Mouse (Mus musculus): Measurements from ENCODE around the gene Gpcpd1. TPM values are rescaled to one million over a fixed set of nuclear protein-coding genes. Genes with fewer than 3 reads are reported as not detected.
"Not testable (repeated sequence)": the region's sequence is repeated elsewhere in the genome, so short reads cannot be mapped to it uniquely, and the experiment has no call there.

Gene Gpcpd1
- polyA plus RNA-seq, 1 experiment from 2014 or later = 25.8 TPM

DNA sequence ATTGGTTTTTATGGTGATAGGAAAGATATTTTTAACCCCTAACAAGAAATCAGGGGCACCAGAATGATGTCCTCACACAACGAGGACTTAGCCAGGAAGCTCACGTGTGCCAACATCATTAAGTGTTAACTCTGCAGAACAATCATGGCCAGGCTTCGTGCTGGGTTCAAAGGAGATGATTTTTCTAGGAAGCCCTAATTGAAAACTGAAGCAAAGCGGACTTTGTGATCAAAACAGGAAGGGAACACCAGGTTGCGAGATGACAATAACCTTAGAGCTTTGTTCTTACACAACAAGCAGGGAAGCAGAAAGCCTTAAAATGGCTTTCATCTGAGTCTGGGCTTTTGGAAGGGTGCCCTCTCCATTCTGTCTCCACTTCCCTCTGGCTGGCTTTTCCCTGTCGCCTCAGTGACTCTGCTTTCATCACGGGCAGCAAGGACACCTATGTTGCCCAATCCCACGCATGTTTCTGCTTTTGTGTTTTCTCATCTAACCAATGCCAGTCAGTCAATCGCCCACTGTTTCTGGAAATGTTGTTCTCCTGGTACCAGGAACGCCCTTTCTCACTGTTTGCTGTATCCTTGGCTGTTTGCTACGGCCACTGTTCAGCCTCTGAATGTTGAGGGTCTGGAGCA lies 8.2 kb upstream of the Gpcpd1 start:
- no peak overlapping the region for H3K9ac ChIP-seq (ENCODE audit: low read length)
- H3K4me2 ChIP-seq (ENCODE audit: low read depth, severe bottlenecking) = no peak overlapping the region
- no peak overlapping the region for H3K27ac ChIP-seq (replicated peaks; ENCODE audit: low read depth, low read length)
- 69% methylated on average over 11 of the region's 11 CpGs for WGBS
- no peaks in the 10 kb centered on the region for H3K36me3 ChIP-seq (ENCODE audit: control insufficient read depth, insufficient read depth, low read length)
- no peak overlapping the region for H3K4me3 ChIP-seq (ENCODE audit: low read depth, low read length)
- H3K4me1 ChIP-seq (ENCODE audit: control insufficient read depth, insufficient read depth, low read length) = no peaks in the 10 kb centered on the region
- DNase-seq (ENCODE audit: low spot score) (no peak), ATAC-seq (ENCODE audit: insufficient number of reproducible peaks, low FRiP score, low TSS enrichment, low read depth) (no peak)
- no peaks in the 10 kb centered on the region for H3K9me3 ChIP-seq (ENCODE audit: control insufficient read depth, low read length)
- H3K27me3 ChIP-seq (ENCODE audit: control insufficient read depth, insufficient read depth, low read length) = no peaks in the 10 kb centered on the region

DNA sequence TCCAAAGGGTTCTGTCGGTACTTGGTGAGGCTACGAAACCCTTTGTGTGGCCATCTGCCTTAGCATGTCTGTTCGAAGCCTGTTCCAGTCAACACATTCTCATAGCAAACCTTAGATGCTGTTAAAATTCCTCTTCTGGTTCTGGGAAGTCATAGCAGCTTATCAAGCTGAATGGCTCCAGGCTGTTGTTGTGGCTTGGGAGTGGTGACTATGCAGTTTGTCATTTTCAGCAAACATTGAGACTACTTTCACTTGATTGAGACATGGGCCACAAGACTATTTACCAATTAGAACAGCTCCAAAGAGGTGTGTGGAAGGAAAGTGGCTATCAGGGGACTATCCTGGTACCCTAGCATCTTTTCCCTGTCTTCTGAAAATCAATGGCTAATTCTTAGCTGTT lies 4.6 kb upstream of the Gpcpd1 start:
- Histone ChIP-seq H3K4me2 (ENCODE audit: low read depth, severe bottlenecking) (no peak overlapping the region), H3K4me3 (ENCODE audit: low read depth, low read length) (no peak overlapping the region), H3K9ac (ENCODE audit: low read length) (no peak overlapping the region), H3K4me1 (ENCODE audit: control insufficient read depth, insufficient read depth, low read length) (no peaks in the 10 kb centered on the region), H3K9me3 (ENCODE audit: control insufficient read depth, low read length) (no peaks in the 10 kb centered on the region), H3K27ac (replicated peaks; ENCODE audit: low read depth, low read length) (no peak overlapping the region), H3K27me3 (ENCODE audit: control insufficient read depth, insufficient read depth, low read length) (no peaks in the 10 kb centered on the region), H3K36me3 (ENCODE audit: control insufficient read depth, insufficient read depth, low read length) (no peaks in the 10 kb centered on the region)
- DNase-seq (ENCODE audit: low spot score) (no peak), ATAC-seq (ENCODE audit: insufficient number of reproducible peaks, low FRiP score, low TSS enrichment, low read depth) (no peak)
- WGBS = 89% methylated on average over 3 of the region's 3 CpGs

DNA sequence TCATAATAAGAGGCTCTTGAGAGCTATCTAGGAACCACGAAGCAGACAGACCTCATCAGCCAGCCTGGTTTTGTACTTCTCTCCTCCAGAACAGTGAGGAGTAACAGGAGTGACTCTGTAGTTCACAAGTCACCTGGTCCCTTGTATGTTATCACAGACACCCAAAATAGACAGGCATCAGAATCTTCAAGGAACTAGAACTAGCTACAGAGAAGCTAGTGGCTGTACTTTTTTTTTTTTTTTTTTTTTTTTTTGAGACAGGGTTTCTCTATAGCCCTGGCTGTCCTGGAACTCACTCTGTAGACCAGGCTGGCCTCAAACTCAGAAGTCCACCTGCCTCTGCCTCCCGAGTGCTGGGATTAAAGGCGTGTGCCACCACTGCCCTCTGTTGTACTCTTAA lies 4.0 kb upstream of the Gpcpd1 start:
- H3K4me2 ChIP-seq (ENCODE audit: low read depth, severe bottlenecking); H3K4me3 ChIP-seq (ENCODE audit: low read depth, low read length); H3K9ac ChIP-seq (ENCODE audit: low read length); H3K4me1 ChIP-seq (ENCODE audit: control insufficient read depth, insufficient read depth, low read length); H3K27ac ChIP-seq (replicated peaks; ENCODE audit: low read depth, low read length); H3K27me3 ChIP-seq (ENCODE audit: control insufficient read depth, insufficient read depth, low read length); DNase-seq (ENCODE audit: low spot score); H3K36me3 ChIP-seq (ENCODE audit: control insufficient read depth, insufficient read depth, low read length); H3K9me3 ChIP-seq (ENCODE audit: control insufficient read depth, low read length); ATAC-seq (ENCODE audit: insufficient number of reproducible peaks, low FRiP score, low TSS enrichment, low read depth): not testable (repeated sequence)
- whole genome bisulfite sequencing = 86% methylated on average over 3 of the region's 3 CpGs

DNA sequence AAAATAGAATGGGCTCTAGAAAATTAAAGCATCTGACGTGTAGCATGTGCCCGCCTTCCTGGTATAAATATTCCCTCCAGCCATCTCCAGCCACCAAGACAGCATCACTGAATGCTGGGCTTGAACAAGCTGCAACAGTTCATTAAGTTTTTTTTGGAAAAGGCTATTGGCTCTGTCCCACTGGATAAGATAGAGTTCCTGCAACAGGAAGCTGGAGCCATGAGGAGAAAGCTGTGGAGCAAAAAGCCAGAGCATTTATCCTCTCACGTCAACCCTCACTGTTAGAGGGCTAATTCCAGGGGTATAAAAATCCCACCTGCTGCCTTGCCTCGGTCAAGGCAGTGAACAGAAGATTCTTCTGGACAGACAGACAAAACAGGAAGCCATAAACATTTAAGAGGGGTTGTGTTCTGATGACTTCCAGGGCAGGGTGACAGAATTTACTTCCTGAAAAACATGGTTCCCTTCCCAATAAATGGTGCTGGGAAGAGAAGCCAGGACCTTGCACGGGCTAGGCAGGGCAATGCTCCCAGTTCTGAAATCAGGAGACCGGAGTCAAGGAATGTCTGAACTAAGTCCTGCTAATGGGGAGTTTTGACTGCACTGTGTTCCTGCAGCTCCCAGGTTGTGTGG lies 2.5 kb upstream of the Gpcpd1 start:
- no peak for DNase-seq (ENCODE audit: low spot score)
- H3K36me3 ChIP-seq (ENCODE audit: control insufficient read depth, insufficient read depth, low read length) = no peaks in the 10 kb centered on the region
- H3K4me3 ChIP-seq (ENCODE audit: low read depth, low read length) = no peak overlapping the region
- no peak overlapping the region for H3K27ac ChIP-seq (replicated peaks; ENCODE audit: low read depth, low read length)
- H3K9ac ChIP-seq (ENCODE audit: low read length) = no peak overlapping the region
- H3K9me3 ChIP-seq (ENCODE audit: control insufficient read depth, low read length) = no peaks in the 10 kb centered on the region
- WGBS = 56% methylated on average over 6 of the region's 6 CpGs
- H3K4me2 ChIP-seq (ENCODE audit: low read depth, severe bottlenecking) = no peak overlapping the region
- H3K27me3 ChIP-seq (ENCODE audit: control insufficient read depth, insufficient read depth, low read length) = no peaks in the 10 kb centered on the region
- ATAC-seq (ENCODE audit: insufficient number of reproducible peaks, low FRiP score, low TSS enrichment, low read depth) = no peak
- H3K4me1 ChIP-seq (ENCODE audit: control insufficient read depth, insufficient read depth, low read length) = no peaks in the 10 kb centered on the region

DNA sequence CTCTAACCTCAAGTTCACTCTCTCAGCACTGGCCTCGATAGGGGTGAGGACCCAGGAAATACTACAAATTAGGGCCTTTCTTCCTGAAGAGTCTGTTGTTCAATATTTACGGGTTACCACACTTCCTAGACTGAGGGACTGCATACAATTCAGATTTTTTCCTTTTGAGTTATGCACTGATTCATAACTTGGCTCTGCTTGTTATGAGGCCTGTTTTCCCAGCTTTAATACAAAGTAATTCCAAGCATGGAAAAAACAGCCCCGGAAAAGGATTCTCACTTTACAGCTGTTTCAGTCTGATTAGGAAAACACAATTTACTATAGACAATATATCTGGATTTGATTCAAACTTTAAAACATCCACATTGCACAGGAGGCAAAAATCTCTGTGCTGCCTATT lies 1.5 kb downstream of the Gpcpd1 start:
- Histone ChIP-seq H3K27ac (replicated peaks; ENCODE audit: low read depth, low read length) (no peak overlapping the region), H3K9ac (ENCODE audit: low read length) (no peak overlapping the region), H3K36me3 (ENCODE audit: control insufficient read depth, insufficient read depth, low read length) (no peaks in the 10 kb centered on the region), H3K4me1 (ENCODE audit: control insufficient read depth, insufficient read depth, low read length) (no peaks in the 10 kb centered on the region), H3K27me3 (ENCODE audit: control insufficient read depth, insufficient read depth, low read length) (no peaks in the 10 kb centered on the region), H3K9me3 (ENCODE audit: control insufficient read depth, low read length) (no peaks in the 10 kb centered on the region), H3K4me3 (ENCODE audit: low read depth, low read length) (no peak overlapping the region), H3K4me2 (ENCODE audit: low read depth, severe bottlenecking) (no peak overlapping the region)
- no peak for DNase-seq (ENCODE audit: low spot score)
- WGBS = 78% methylated on average over 3 of the region's 3 CpGs
- no peak for ATAC-seq (ENCODE audit: insufficient number of reproducible peaks, low FRiP score, low TSS enrichment, low read depth)

DNA sequence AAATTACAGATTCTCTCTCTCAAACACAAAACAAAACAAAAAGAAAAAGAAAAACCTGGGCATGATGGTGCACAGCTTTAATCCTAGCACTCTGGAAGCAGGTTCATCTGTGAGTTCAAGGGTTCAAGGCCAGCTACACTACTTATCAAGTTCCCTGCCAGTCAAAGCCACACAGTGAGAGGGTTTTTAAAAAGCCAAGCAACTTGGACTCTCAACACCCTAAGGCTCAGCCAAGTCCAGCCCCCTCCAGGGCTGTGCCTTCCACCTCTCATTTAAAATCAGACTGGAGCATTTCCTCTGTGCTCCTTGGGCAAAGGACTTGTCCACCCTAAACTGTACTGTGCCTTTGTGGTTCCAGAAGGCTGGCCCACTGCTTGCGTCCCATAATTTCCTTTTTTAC lies 3.3 kb downstream of the Gpcpd1 start:
- H3K9me3 ChIP-seq (ENCODE audit: control insufficient read depth, low read length) = no peaks in the 10 kb centered on the region
- H3K9ac ChIP-seq (ENCODE audit: low read length) = no peak overlapping the region
- no peak overlapping the region for H3K4me2 ChIP-seq (ENCODE audit: low read depth, severe bottlenecking)
- no peak for DNase-seq (ENCODE audit: low spot score)
- no peaks in the 10 kb centered on the region for H3K27me3 ChIP-seq (ENCODE audit: control insufficient read depth, insufficient read depth, low read length)
- H3K4me1 ChIP-seq (ENCODE audit: control insufficient read depth, insufficient read depth, low read length) = no peaks in the 10 kb centered on the region
- H3K4me3 ChIP-seq (ENCODE audit: low read depth, low read length) = no peak overlapping the region
- no peaks in the 10 kb centered on the region for H3K36me3 ChIP-seq (ENCODE audit: control insufficient read depth, insufficient read depth, low read length)
- H3K27ac ChIP-seq (replicated peaks; ENCODE audit: low read depth, low read length) = no peak overlapping the region
- WGBS = 93% methylated on average over 1 of the region's 1 CpGs
- ATAC-seq (ENCODE audit: insufficient number of reproducible peaks, low FRiP score, low TSS enrichment, low read depth) = no peak

DNA sequence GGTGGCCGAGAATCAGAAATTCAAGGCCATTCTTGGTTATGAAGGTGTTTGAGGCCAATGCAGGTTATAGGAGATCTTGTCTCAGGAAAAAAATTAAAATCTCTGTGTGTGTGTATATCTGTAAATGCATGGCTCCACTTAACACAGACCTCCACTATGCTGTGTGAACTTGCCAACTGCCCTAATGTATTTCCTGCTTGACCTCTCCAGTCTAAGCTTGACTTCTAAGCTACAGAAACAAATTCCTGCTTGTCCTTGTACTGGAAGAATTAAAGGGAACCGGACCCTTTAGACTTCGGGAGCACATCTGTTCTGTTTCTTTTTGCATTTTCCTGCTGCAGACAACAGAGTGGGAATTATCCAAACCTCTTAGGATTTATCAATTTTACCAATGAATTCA lies 4.4 kb downstream of the Gpcpd1 start:
- WGBS = 81% methylated on average over 3 of the region's 3 CpGs
- Histone ChIP-seq H3K27ac (replicated peaks; ENCODE audit: low read depth, low read length) (no peak overlapping the region), H3K36me3 (ENCODE audit: control insufficient read depth, insufficient read depth, low read length) (no peaks in the 10 kb centered on the region), H3K4me2 (ENCODE audit: low read depth, severe bottlenecking) (no peak overlapping the region), H3K4me1 (ENCODE audit: control insufficient read depth, insufficient read depth, low read length) (no peaks in the 10 kb centered on the region), H3K27me3 (ENCODE audit: control insufficient read depth, insufficient read depth, low read length) (no peaks in the 10 kb centered on the region), H3K9ac (ENCODE audit: low read length) (no peak overlapping the region), H3K4me3 (ENCODE audit: low read depth, low read length) (no peak overlapping the region), H3K9me3 (ENCODE audit: control insufficient read depth, low read length) (no peaks in the 10 kb centered on the region; the same call in 1 of the 2 replicates)
- DNase-seq (ENCODE audit: low spot score) (no peak), ATAC-seq (ENCODE audit: insufficient number of reproducible peaks, low FRiP score, low TSS enrichment, low read depth) (no peak)

DNA sequence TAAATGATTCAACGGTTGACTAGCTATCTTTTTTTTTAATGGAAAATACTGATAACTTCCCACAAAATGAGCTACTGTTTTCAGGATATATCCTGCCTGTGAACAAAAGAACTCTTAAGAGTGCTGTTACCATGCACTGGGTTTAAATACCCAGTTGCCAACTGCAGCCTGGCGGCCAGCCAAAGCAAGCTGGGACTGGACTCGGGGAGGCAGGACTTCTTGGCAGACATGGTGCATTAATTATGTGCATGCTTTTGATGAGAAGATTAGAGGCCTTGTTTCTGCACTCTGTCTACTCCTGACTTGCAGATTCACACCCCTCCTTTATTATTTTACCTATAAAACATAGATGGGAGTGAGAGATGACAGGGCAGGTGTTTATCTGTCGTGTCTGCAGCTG lies 5.3 kb downstream of the Gpcpd1 start:
- no peak for ATAC-seq (ENCODE audit: insufficient number of reproducible peaks, low FRiP score, low TSS enrichment, low read depth)
- DNase-seq (ENCODE audit: low spot score) = no peak
- Histone ChIP-seq H3K4me3 (ENCODE audit: low read depth, low read length) (no peak overlapping the region), H3K27ac (replicated peaks; ENCODE audit: low read depth, low read length) (no peak overlapping the region), H3K27me3 (ENCODE audit: control insufficient read depth, insufficient read depth, low read length) (no peaks in the 10 kb centered on the region), H3K9ac (ENCODE audit: low read length) (no peak overlapping the region), H3K4me2 (ENCODE audit: low read depth, severe bottlenecking) (no peak overlapping the region), H3K4me1 (ENCODE audit: control insufficient read depth, insufficient read depth, low read length) (no peaks in the 10 kb centered on the region), H3K36me3 (ENCODE audit: control insufficient read depth, insufficient read depth, low read length) (no peaks in the 10 kb centered on the region), H3K9me3 (ENCODE audit: control insufficient read depth, low read length) (no peaks in the 10 kb centered on the region; the same call in 1 of the 2 replicates)
- 76% methylated on average over 4 of the region's 4 CpGs for WGBS

DNA sequence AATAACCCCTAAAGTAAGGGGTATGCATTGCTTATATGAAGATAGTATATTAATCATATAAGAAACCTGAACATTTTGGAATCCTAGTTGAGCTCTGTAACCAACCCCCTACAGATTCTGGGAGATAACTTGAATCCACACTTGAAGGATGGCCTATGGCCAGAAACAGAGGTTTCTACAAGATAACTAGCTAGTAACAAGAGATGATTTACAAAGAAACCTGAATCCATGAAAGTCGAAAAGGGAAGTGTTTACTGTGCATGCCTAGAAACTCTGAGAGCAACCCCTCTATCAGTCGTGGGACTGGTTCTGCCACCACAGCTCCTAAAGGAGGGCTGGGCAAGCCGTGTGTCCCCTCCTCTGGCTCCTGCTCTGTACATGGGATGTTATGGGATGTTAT lies 7.8 kb downstream of the Gpcpd1 start:
- WGBS = 77% methylated on average over 3 of the region's 3 CpGs

More for the DNA sequence above, 7.8 kb downstream of the Gpcpd1 start:
- Histone ChIP-seq H3K27ac (replicated peaks; ENCODE audit: low read depth, low read length) (no peak overlapping the region), H3K4me3 (ENCODE audit: low read depth, low read length) (no peak overlapping the region), H3K9ac (ENCODE audit: low read length) (no peak overlapping the region), H3K36me3 (ENCODE audit: control insufficient read depth, insufficient read depth, low read length) (no peaks in the 10 kb centered on the region), H3K4me2 (ENCODE audit: low read depth, severe bottlenecking) (no peak overlapping the region), H3K9me3 (ENCODE audit: control insufficient read depth, low read length) (no peaks in the 10 kb centered on the region; the same call in 1 of the 2 replicates), H3K27me3 (ENCODE audit: control insufficient read depth, insufficient read depth, low read length) (no peaks in the 10 kb centered on the region), H3K4me1 (ENCODE audit: control insufficient read depth, insufficient read depth, low read length) (no peaks in the 10 kb centered on the region)
- no peak for ATAC-seq (ENCODE audit: insufficient number of reproducible peaks, low FRiP score, low TSS enrichment, low read depth)
- no peak for DNase-seq (ENCODE audit: low spot score)

All from limb, embryonic 11.5 days (tissue).